Mouse (Mus musculus) lung, postnatal 0 days (tissue): ENCODE measurements around the gene Gngt2. TPM values are rescaled to one million over a fixed set of nuclear protein-coding genes. Genes with fewer than 3 reads are reported as not detected.
A peak's percentile ranks its signal among the peaks of the same experiment; 100 is the strongest.

Experiments
- ATAC-seq: fragments of 200-750 bp; cut with Nextera tagmentation; 2 replicates; pipeline ENCODE4 v1.8.0; 2017; ENCODE audit warnings: moderate library complexity
- DNase-seq: peaks from one replicate; pipeline ENCODE4 v3.0.0-alpha.2; 2016; ENCODE audit warnings: low spot score
- H3K27ac ChIP-seq: fragments of 300-500 bp; sonication (generic); 2 replicates; pipeline ENCODE4 v1.5.1; 2014; ENCODE audit warnings: antibody characterized with exemption, mild to moderate bottlenecking, low read length, mixed read lengths
- H3K27me3 ChIP-seq: fragments of 300-500 bp; sonication (generic); replicated peaks from 2 replicates; pipeline ENCODE4 v1.6.1; 2014; ENCODE audit warnings: low read length, mixed read lengths; ENCODE audit not compliant: insufficient read depth
- H3K36me3 ChIP-seq: fragments of 300-500 bp; sonication (generic); 2 replicates; pipeline ENCODE4 v1.6.1; 2014; ENCODE audit warnings: low read length, mixed read lengths; ENCODE audit not compliant: insufficient read depth
- H3K4me1 ChIP-seq: fragments of 300-500 bp; sonication (generic); 2 replicates; pipeline ENCODE4 v1.6.1; 2014; ENCODE audit warnings: antibody characterized with exemption, low read depth, low read length, mixed read lengths; ENCODE audit not compliant: insufficient read depth
- H3K4me2 ChIP-seq: fragments of 300-500 bp; sonication (generic); replicated peaks from 2 replicates; pipeline ENCODE4 v1.6.1; 2014; ENCODE audit warnings: low read depth, mild to moderate bottlenecking, low read length, moderate library complexity, mixed read lengths
- H3K4me3 ChIP-seq: fragments of 300-500 bp; sonication (generic); 2 replicates; pipeline ENCODE4 v1.5.1; 2014; ENCODE audit warnings: low read depth, low read length
- H3K9ac ChIP-seq: fragments of 300-500 bp; sonication (generic); replicated peaks from 2 replicates; pipeline ENCODE4 v1.6.1; 2014; ENCODE audit warnings: low read depth, mild to moderate bottlenecking
- H3K9me3 ChIP-seq: fragments of 300-500 bp; sonication (generic); 2 replicates; pipeline ENCODE4 v1.6.1; 2016; ENCODE audit warnings: low read length, mixed read lengths
- CTCF ChIP-seq: IDR thresholded peaks from 2 replicates; pipeline ENCODE4 v1.5.1; 2016; ENCODE audit warnings: antibody characterized with exemption, mild to moderate bottlenecking
- EP300 ChIP-seq: IDR thresholded peaks from 2 replicates; pipeline ENCODE4 v1.6.1; 2016; ENCODE audit warnings: antibody characterized with exemption, mild to moderate bottlenecking, control low read depth
- WGBS: fragments of 180-500 bp; shearing (Covaris S2); extraction: QIAGEN DNeasy Blood & Tissue Kit; methylation state at CpG from one replicate; pipeline ENCODE4 v1.1.7; 2014; 5-methylcytosine and 5-hydroxymethylcytosine counted together
- polyA plus RNA-seq: library from polyadenylated mRNA; unstranded; fragments of >200 nt; fragmentation: Nextera tagmentation; extraction: Ambion mirVana; gene quantifications from 2 replicates; pipeline ENCODE4 v1.2.1, GENCODE M21; 2015

Gngt2 gene
- polyA plus RNA-seq, 1 experiment from 2014 or later, result 75.9 TPM

DNA sequence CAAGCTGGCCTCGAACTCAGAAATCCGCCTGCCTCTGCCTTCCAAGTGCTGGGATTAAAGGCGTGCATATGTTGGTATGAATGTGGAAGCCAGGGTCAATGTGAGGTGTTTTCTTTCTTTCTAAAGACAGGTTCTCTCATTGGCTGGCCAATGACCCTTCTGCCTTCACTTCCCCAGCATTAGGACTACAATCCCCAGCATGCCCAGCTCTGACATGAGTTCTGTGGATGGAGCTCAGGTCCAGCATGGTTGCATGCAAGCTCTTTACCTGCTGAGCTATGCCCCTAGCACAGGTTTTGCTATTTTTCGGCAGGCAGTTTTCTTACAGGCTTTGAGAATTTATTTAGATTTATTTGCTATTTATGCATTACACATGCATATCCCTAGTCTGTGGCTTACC, 20.3 kb downstream of the Gngt2 start:
- 76% methylated on average over 4 of the region's 4 CpGs for WGBS
- Histone ChIP-seq H3K27ac (no peak overlapping the region), H3K9me3 (no peaks in the 10 kb centered on the region), H3K9ac (no peak overlapping the region), H3K4me1 (0 out of 2 replicates have a peak, but pooled peaks cover 4% of the 10 kb centered on the region), H3K36me3 (no peaks in the 10 kb centered on the region), H3K4me2 (no peak overlapping the region), H3K4me3 (no peak overlapping the region), H3K27me3 (no peaks in the 10 kb centered on the region)
- ATAC-seq, result no peak
- TF ChIP-seq CTCF, result no peak
- no peak for TF ChIP-seq EP300
- DNase-seq, result no peak

DNA sequence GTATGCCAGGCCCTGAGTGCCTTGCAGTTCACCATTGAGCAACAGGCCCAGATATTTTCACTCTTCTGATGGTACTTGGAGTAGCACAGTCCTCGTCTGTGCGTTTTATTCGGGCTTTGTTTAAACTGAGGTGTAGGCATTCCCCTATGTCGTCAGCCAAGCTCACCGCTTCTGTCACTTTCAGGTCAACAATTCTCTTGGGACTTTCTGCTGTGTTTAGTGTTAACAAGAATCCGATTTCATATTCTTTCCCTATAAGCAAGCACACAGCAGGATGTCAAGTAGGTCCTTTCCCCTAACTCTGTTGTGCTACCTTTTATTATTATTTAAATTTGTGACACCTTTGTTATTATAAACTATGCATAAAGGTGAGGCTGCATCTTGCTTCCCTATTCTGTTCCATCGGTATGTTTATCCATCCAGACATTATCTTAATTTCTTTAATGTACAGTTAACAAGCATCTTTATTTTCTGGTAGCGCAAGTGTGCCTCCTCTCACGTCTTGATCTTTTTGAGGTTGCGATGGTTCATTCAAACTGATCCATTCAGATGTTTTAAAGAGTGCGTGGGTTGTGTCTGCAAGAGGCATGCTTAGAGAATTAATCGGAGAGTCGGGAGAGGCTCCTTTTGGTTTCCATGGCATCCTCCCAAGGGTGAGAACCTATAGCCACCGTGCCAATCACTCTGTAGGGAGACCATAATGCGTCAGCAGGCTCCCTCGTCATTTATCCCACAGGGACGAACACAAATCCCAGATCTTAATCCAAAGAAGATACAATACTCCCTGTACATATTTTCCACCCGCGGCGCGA, 20.9 kb downstream of the Gngt2 start:
- 18% methylated on average over 21 of the region's 21 CpGs for WGBS
- Histone ChIP-seq H3K4me3 (peak overlapping the region; percentile 75), H3K27ac (peak overlapping the region; percentile 78), H3K4me1 (0 out of 2 replicates have a peak, but pooled peaks cover 4% of the 10 kb centered on the region), H3K27me3 (no peaks in the 10 kb centered on the region), H3K36me3 (no peaks in the 10 kb centered on the region), H3K9ac (peak overlapping the region; percentile 55), H3K9me3 (no peaks in the 10 kb centered on the region), H3K4me2 (peak overlapping the region; percentile 73)
- peak; percentile 40 for DNase-seq
- ATAC-seq, result no peak
- TF ChIP-seq CTCF (no peak), EP300 (no peak)

DNA sequence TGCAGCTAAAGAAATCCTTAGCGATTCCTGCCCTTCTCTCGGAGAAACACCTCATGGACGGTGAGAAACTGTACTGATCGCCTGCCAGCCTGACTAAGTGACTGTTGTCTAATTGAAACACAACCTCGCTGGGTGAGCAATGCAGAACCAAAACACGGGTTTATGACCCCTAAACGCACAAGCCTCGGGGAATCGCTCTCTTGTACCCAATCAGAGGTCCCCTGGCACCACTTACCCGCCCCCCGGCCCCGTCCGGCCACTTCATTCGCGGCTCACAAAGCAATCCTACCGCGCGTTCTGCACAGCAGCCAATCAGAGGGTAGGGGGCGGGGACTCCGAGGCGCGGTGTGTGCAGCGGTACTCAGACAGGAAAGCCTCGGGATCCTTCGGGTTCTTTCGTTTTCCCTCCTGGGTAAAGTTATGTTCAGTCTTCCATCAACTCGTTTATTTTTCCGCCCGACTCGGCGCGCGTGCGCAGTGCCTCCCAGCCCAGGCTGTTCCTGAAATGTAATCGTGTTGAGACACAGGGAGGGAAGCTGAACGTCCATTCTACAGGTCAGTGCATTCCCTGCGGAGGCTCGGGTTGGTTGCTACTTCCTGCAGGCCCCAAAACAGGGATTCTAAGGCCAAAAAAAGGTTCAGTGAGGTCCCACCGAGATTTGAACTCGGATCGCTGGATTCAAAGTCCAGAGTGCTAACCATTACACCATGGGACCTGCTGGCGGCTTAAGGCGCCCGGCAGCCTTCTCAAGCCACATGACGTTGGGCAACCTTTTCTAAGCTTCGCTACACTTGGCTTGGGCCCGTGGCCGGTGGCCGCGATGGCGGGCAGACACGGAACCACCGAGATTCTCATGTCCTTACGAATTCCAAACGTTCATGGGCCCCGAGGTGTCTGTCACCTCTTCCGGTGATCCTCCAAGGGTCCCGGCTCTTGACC, 21.8 kb downstream of the Gngt2 start:
- peak; percentile 98 for ATAC-seq

DNA sequence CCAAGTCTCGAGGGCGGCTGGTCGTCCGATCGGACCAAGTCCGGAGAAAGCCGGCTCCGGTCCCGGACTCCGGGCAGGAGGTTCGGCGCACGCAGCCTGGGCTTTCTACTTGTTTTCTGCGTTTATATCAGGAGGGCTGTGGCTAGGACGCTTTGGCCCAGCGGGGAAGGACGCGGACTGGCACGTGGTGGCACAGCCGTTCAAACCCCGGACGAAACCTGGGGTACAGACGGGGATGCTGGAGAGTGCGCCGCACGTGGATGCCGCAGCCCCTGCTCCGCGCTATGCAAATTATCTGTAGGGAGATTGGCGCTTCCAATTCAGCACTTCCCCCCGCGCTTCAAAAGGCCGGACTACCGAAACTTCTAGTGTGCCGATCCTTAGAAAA, 22.4 kb downstream of the Gngt2 start:
- no peaks in the 10 kb centered on the region for H3K27me3 ChIP-seq
- TF ChIP-seq EP300 (no peak), CTCF (peak; percentile 4; the same call in 1 of the 2 replicates)
- 0 out of 2 replicates have a peak, but pooled peaks cover 4% of the 10 kb centered on the region for H3K4me1 ChIP-seq
- H3K27ac ChIP-seq, result peak overlapping the region; percentile 92
- peak overlapping the region; percentile 75 for H3K4me3 ChIP-seq
- ATAC-seq, result peak; percentile 28
- peak overlapping the region; percentile 56 for H3K9ac ChIP-seq
- no peaks in the 10 kb centered on the region for H3K9me3 ChIP-seq
- WGBS, result 2% methylated on average over 35 of the region's 35 CpGs
- DNase-seq, result peak; percentile 77
- H3K4me2 ChIP-seq, result peak overlapping the region; percentile 73
- no peaks in the 10 kb centered on the region for H3K36me3 ChIP-seq

More for the DNA sequence above, 21.8 kb downstream of the Gngt2 start:
- Histone ChIP-seq H3K4me3 (peak overlapping the region; percentile 75), H3K27ac (peak overlapping the region; percentile 92), H3K27me3 (no peaks in the 10 kb centered on the region), H3K9ac (peak overlapping the region; percentile 56), H3K9me3 (no peaks in the 10 kb centered on the region), H3K4me2 (peak overlapping the region; percentile 73), H3K4me1 (0 out of 2 replicates have a peak, but pooled peaks cover 4% of the 10 kb centered on the region), H3K36me3 (no peaks in the 10 kb centered on the region)
- TF ChIP-seq EP300, result no peak; the same call in 1 of the 2 replicates
- TF ChIP-seq CTCF, result no peak
- DNase-seq, result peak; percentile 99
- WGBS, result 2% methylated on average over 57 of the region's 58 CpGs

DNA sequence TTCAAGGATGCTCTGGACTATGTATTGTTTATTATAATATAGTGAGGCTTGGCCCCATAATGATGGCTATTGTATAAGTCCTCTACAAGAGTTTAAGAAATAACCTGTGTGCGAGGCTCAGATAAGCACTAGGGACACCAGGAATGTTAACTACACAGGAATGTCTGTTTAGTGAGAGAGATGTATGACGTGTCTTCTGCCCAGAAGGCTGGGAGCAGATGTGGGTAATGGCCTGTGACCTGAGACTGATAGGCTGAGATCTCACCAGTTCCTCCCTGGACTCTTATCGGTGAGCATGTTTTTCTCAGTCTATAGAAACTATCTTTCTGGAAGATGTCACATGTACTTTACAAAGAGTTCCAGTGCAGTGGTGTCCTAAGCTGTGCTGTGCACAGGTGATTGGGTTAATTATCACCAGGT, 23.1 kb downstream of the Gngt2 start:
- no peaks in the 10 kb centered on the region for H3K9me3 ChIP-seq
- 16% methylated on average over 3 of the region's 3 CpGs for WGBS
- no peak overlapping the region; the same call in 1 of the 2 replicates for H3K27ac ChIP-seq
- H3K4me1 ChIP-seq, result 0 out of 2 replicates have a peak, but pooled peaks cover 4% of the 10 kb centered on the region
- TF ChIP-seq CTCF (no peak), EP300 (no peak)
- DNase-seq (no peak), ATAC-seq (no peak)
- H3K4me3 ChIP-seq, result peak overlapping the region; percentile 75
- H3K36me3 ChIP-seq, result no peaks in the 10 kb centered on the region
- H3K27me3 ChIP-seq, result no peaks in the 10 kb centered on the region
- H3K9ac ChIP-seq, result no peak overlapping the region
- peak overlapping the region; percentile 73 for H3K4me2 ChIP-seq

DNA sequence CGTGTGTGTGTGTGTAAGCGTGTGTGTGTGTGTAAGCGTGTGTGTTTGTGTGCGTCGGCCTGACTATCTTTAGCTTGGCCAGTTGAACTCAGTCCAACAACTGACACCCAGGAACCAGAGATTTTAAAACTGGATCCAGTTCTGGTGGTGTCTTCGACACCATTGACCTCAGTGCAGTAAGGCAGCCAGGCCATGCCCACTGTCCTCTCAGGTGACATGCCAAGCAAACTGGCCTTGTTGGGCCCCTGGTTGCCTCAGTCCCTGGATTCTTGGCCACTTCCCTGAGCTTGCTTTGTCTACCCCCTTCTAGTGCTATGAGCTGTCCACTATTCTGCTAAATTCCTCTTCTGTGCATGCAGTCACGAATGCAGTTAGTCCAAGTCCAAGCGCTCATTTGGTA, 24.4 kb downstream of the Gngt2 start:
- Histone ChIP-seq H3K9ac (no peak overlapping the region), H3K27me3 (no peaks in the 10 kb centered on the region), H3K4me1 (0 out of 2 replicates have a peak, but pooled peaks cover 4% of the 10 kb centered on the region), H3K4me3 (no peak overlapping the region), H3K4me2 (no peak overlapping the region), H3K9me3 (no peaks in the 10 kb centered on the region), H3K27ac (no peak overlapping the region), H3K36me3 (no peaks in the 10 kb centered on the region)
- 91% methylated on average over 8 of the region's 8 CpGs for WGBS
- TF ChIP-seq EP300, result no peak
- no peak for TF ChIP-seq CTCF
- ATAC-seq (no peak), DNase-seq (no peak)
